Mouse (Mus musculus) hindbrain, embryonic 10.5 days (tissue): ENCODE results near the gene Ajm1. TPM values are rescaled to one million over a fixed set of nuclear protein-coding genes. Genes with fewer than 3 reads are reported as not detected.
A peak's percentile ranks its signal among the peaks of the same experiment; 100 is the strongest.

Experiments used
- DNase-seq: peaks from one replicate; pipeline ENCODE4 v3.0.0-alpha.2; 2017; ENCODE audit warnings: low spot score
- H3K27ac ChIP-seq: fragments of 300-500 bp; sonication (generic); 2 replicates; pipeline ENCODE4 v1.5.1; 2016; ENCODE audit warnings: mild to moderate bottlenecking, moderate library complexity
- H3K27me3 ChIP-seq: fragments of 300-500 bp; sonication (generic); 2 replicates; pipeline ENCODE4 v1.6.1; 2016; ENCODE audit warnings: mild to moderate bottlenecking; ENCODE audit not compliant: poor library complexity, insufficient read depth, severe bottlenecking
- H3K36me3 ChIP-seq: fragments of 300-500 bp; sonication (generic); 2 replicates; pipeline ENCODE4 v1.6.1; 2016; ENCODE audit warnings: mild to moderate bottlenecking, moderate library complexity
- H3K4me1 ChIP-seq: fragments of 300-500 bp; sonication (generic); replicated peaks from 2 replicates; pipeline ENCODE4 v1.6.1; 2016; ENCODE audit warnings: mild to moderate bottlenecking
- H3K4me3 ChIP-seq: fragments of 300-500 bp; sonication (generic); 2 replicates; pipeline ENCODE4 v1.5.1; 2016; ENCODE audit warnings: mild to moderate bottlenecking, moderate library complexity
- H3K9me3 ChIP-seq: fragments of 300-500 bp; sonication (generic); 2 replicates; pipeline ENCODE4 v1.6.1; 2016; ENCODE audit warnings: mild to moderate bottlenecking, moderate library complexity
- WGBS: fragments of 180-500 bp; shearing (Covaris S2); methylation state at CpG from one replicate; pipeline ENCODE4 v1.1.7; 2016; 5-methylcytosine and 5-hydroxymethylcytosine counted together
- polyA plus RNA-seq: library from polyadenylated mRNA; unstranded; fragments of >200 nt; fragmentation: Nextera tagmentation; extraction: Ambion mirVana; gene quantifications from 2 replicates; pipeline ENCODE4 v1.2.1, GENCODE M21; 2016

The Ajm1 gene
- polyA plus RNA-seq, 1 experiment from 2014 or later, result 0.44 TPM

DNA sequence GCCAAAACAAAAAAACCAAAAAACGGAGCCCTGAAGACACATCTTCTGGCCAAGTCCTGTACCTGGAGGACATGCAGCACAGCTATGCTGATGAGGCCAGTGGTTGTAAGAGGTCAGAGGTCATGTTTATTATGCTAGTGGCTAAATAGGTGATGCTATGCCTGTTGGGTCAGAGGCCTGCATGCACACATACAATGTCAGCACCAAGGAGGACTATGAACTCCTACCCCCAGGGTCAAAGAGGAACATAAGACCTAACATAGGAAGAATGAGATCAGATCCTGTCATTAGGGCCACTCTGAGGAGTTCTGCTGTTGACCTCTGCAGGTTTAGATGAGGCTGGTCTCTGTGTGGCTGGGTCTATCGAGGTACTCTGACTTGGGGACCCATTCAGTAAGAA is 18.5 kb upstream of the Ajm1 start:
- peaks cover 97% of the 10 kb centered on the region for H3K36me3 ChIP-seq
- H3K4me3 ChIP-seq, result no peak overlapping the region
- 88% methylated on average over 2 of the region's 2 CpGs for WGBS
- no peak for DNase-seq
- no peaks in the 10 kb centered on the region for H3K4me1 ChIP-seq
- H3K27me3 ChIP-seq, result no peaks in the 10 kb centered on the region
- H3K9me3 ChIP-seq, result no peaks in the 10 kb centered on the region
- H3K27ac ChIP-seq, result no peak overlapping the region

DNA sequence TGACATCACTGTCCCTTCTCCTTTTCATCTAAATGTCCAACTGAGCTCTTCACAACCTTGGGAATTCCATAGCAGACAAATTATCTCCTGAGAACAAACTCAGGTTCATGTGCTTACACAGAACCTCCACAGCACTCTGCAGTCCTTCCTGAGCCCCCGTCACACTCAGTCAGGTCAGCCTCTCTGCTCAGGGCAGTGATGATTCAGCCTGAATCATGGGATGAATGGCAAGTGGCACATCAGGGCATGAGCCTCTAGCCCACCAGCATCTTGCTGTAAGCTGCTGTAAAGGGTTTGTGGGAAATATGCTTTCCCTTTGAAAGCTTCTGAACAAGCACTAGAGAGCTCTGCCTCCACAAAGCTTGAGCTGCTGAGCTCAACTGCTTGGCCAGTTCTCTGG is 17.2 kb upstream of the Ajm1 start:
- no peaks in the 10 kb centered on the region for H3K27me3 ChIP-seq
- no peak overlapping the region for H3K27ac ChIP-seq
- no peaks in the 10 kb centered on the region for H3K4me1 ChIP-seq
- no peak for DNase-seq
- WGBS, result 88% methylated on average over 1 of the region's 1 CpGs
- H3K9me3 ChIP-seq, result no peaks in the 10 kb centered on the region
- no peak overlapping the region for H3K4me3 ChIP-seq
- H3K36me3 ChIP-seq, result peaks cover 96% of the 10 kb centered on the region

DNA sequence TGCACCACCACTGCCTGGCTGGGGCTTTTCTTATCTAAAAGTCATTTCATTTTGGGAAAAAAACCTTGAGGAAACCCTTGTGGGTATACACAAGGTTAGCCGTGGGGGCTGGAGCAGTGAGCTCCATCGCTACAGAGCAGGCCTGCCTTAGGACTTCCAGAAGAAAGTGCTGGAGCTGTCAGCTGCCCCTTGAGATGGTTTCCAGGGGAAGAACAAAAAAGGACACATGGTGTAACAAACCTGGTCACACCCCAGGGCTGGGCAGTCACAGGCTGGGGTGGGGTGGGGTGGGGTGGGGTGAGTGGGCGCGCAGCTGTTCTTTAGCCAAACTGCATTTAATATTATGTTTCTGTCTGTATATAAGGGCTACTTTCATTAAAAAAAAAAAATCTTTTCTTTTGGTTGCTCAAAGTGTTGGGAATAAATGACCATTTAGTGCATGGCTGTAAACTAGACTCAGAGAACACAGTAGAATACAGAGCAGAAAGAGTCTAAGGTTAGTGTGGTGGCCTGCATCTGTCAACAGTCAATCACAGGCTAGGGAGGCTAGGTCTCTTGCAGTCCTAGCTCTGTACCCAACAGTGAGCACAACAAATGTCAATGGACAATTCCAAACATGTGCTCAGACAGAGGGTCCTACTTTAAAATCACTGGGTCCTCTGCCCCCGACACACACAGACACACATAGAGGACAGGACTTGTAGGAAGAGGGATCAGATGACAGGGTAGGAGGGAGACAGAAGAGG is 15.4 kb upstream of the Ajm1 start:
- H3K9me3 ChIP-seq, result no peaks in the 10 kb centered on the region
- no peak overlapping the region for H3K4me3 ChIP-seq
- no peak for DNase-seq
- 97% methylated on average over 5 of the region's 5 CpGs for WGBS
- no peaks in the 10 kb centered on the region for H3K27me3 ChIP-seq
- no peak overlapping the region for H3K27ac ChIP-seq
- H3K4me1 ChIP-seq, result no peaks in the 10 kb centered on the region
- H3K36me3 ChIP-seq, result peaks cover 96% of the 10 kb centered on the region

DNA sequence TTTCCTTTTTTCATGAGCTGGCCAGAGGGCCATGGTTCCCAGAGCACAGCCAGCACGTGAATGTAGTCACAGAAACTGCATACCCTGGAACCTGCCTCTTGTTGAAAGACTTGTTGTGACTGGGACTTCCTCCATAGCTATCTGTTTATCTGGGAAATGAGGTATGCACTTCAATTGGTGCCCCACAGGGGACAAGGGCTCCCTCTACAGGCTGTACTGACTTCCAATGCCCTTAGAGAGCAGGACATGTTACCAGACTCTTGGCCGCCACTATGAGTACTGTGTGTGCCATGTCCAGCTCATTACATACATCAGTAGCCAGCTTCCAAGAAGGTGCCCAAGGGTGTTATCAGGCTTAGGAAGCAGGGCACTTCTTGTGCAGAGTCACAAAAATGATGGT is 10.3 kb upstream of the Ajm1 start:
- Histone ChIP-seq H3K27me3 (no peaks in the 10 kb centered on the region), H3K4me3 (no peak overlapping the region), H3K27ac (no peak overlapping the region), H3K36me3 (peaks cover 94% of the 10 kb centered on the region), H3K4me1 (no peaks in the 10 kb centered on the region), H3K9me3 (no peaks in the 10 kb centered on the region)
- DNase-seq, result no peak
- 92% methylated on average over 2 of the region's 2 CpGs for WGBS

- Histone ChIP-seq H3K4me3 (no peak overlapping the region), H3K36me3 (peaks cover 99% of the 10 kb centered on the region), H3K27ac (no peak overlapping the region), H3K4me1 (peaks cover 3% of the 10 kb centered on the region; the same call in 1 of the 2 replicates), H3K9me3 (no peaks in the 10 kb centered on the region), H3K27me3 (no peaks in the 10 kb centered on the region)
- no peak for DNase-seq
- whole genome bisulfite sequencing, result 96% methylated on average over 8 of the region's 8 CpGs
Measured at GRCm38 (mm10) chr2:25588227-25588907, 6.8 kb upstream of the Ajm1 start.

GRCm38 (mm10) chr2:25587290-25587689 is 5.7 kb upstream of the Ajm1 start:
- Histone ChIP-seq H3K4me3 (no peak overlapping the region), H3K9me3 (no peaks in the 10 kb centered on the region), H3K27me3 (no peaks in the 10 kb centered on the region), H3K27ac (no peak overlapping the region), H3K36me3 (peaks cover 98% of the 10 kb centered on the region), H3K4me1 (peaks cover 14% of the 10 kb centered on the region)
- 90% methylated on average over 8 of the region's 8 CpGs for WGBS
- DNase-seq, result no peak

- H3K4me1 ChIP-seq, result peaks cover 30% of the 10 kb centered on the region
- H3K27ac ChIP-seq, result no peak overlapping the region
- 91% methylated on average over 3 of the region's 3 CpGs for WGBS
- H3K27me3 ChIP-seq, result peaks cover 9% of the 10 kb centered on the region
- no peak for DNase-seq
- H3K9me3 ChIP-seq, result no peaks in the 10 kb centered on the region
- H3K4me3 ChIP-seq, result no peak overlapping the region
- peaks cover 81% of the 10 kb centered on the region for H3K36me3 ChIP-seq
Measured at GRCm38 (mm10) chr2:25585601-25586000, 4.0 kb upstream of the Ajm1 start.

DNA sequence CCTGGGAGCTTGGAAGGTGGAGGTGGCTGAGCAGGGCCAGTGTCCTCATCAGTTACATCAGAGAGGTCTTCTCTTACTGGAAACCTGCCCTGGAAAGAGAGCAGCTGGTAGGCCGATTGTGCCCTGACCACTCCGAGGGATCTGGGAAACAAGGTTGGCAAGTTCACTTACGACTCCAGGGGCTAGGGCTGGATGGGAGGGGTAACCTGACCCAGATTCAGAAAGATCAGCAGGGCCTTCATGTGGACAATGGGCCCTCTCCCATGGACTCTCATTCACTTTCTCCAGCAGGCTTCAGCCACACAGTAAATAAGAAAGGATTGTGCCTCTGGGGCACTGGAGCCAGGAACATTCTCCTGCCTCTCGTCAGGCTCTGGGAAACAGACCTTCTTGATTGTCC is 3.3 kb upstream of the Ajm1 start:
- no peak overlapping the region for H3K4me3 ChIP-seq
- no peak overlapping the region for H3K27ac ChIP-seq
- peaks cover 33% of the 10 kb centered on the region for H3K4me1 ChIP-seq
- peaks cover 73% of the 10 kb centered on the region for H3K36me3 ChIP-seq
- WGBS, result 87% methylated on average over 4 of the region's 4 CpGs
- peaks cover 17% of the 10 kb centered on the region for H3K27me3 ChIP-seq
- no peaks in the 10 kb centered on the region for H3K9me3 ChIP-seq
- no peak for DNase-seq

- 93% methylated on average over 3 of the region's 3 CpGs for WGBS
- Histone ChIP-seq H3K27ac (no peak overlapping the region), H3K4me1 (peaks cover 40% of the 10 kb centered on the region), H3K9me3 (no peaks in the 10 kb centered on the region), H3K27me3 (peaks cover 24% of the 10 kb centered on the region), H3K4me3 (no peak overlapping the region), H3K36me3 (peaks cover 66% of the 10 kb centered on the region)
- no peak for DNase-seq
Measured at GRCm38 (mm10) chr2:25584152-25584551, 2.6 kb upstream of the Ajm1 start.

DNA sequence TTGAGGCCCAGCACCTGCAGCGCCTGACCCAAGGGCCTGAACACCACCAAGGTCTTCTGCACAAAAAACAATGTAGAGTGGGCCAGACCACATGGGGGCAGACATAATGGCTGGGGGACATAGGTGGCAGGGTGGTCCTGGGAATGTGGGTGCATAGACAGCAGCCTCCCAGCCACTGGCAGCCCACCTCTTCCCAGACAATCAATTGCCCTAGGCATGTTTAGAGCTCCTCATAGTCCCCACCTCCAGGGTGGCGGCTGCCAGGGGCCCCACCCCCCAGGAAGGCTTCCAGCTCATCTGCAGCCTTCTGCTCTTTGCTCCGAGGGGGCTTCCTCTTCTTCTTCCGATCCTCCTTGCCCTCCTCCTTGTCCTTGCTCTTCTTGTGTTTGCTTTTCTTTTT is 2.0 kb upstream of the Ajm1 start:
- Histone ChIP-seq H3K27me3 (peaks cover 30% of the 10 kb centered on the region), H3K9me3 (no peaks in the 10 kb centered on the region), H3K4me3 (no peak overlapping the region), H3K36me3 (peaks cover 62% of the 10 kb centered on the region), H3K4me1 (peaks cover 45% of the 10 kb centered on the region), H3K27ac (no peak overlapping the region)
- WGBS, result 85% methylated on average over 4 of the region's 4 CpGs
- DNase-seq, result no peak

- Histone ChIP-seq H3K4me3 (no peak overlapping the region), H3K4me1 (peaks cover 50% of the 10 kb centered on the region), H3K36me3 (peaks cover 57% of the 10 kb centered on the region), H3K27ac (peak overlapping the region; percentile 29; the same call in 1 of the 2 replicates), H3K27me3 (peaks cover 34% of the 10 kb centered on the region), H3K9me3 (no peaks in the 10 kb centered on the region)
- DNase-seq, result no peak
- 91% methylated on average over 6 of the region's 6 CpGs for WGBS
Measured at GRCm38 (mm10) chr2:25583120-25583481, 1.5 kb upstream of the Ajm1 start.

GRCm38 (mm10) chr2:25582466-25583119 is 1.0 kb upstream of the Ajm1 start:
- 62% methylated on average over 12 of the region's 12 CpGs for WGBS
- Histone ChIP-seq H3K9me3 (no peaks in the 10 kb centered on the region), H3K4me1 (peaks cover 55% of the 10 kb centered on the region), H3K27ac (peak overlapping the region; percentile 29; the same call in 1 of the 2 replicates), H3K36me3 (peaks cover 52% of the 10 kb centered on the region), H3K27me3 (peaks cover 39% of the 10 kb centered on the region), H3K4me3 (0 out of 2 replicates have a peak overlapping the region, but pooled peaks have one; percentile 18)
- no peak for DNase-seq

GRCm38 (mm10) chr2:25581901-25582301 is 344 bp upstream of the Ajm1 start:
- Histone ChIP-seq H3K27me3 (peaks cover 46% of the 10 kb centered on the region), H3K4me1 (peaks cover 62% of the 10 kb centered on the region), H3K36me3 (peaks cover 45% of the 10 kb centered on the region), H3K9me3 (no peaks in the 10 kb centered on the region), H3K27ac (no peak overlapping the region), H3K4me3 (peak overlapping the region; percentile 46; the same call in 1 of the 2 replicates)
- DNase-seq, result no peak
- WGBS, result 32% methylated on average over 6 of the region's 6 CpGs
